Mouse (Mus musculus): ENCODE measurements around the gene Id1. TPM values are rescaled to one million over a fixed set of nuclear protein-coding genes. Genes with fewer than 3 reads are reported as not detected.

Gene Id1
- 2.8 TPM for total RNA-seq (2023)

DNA sequence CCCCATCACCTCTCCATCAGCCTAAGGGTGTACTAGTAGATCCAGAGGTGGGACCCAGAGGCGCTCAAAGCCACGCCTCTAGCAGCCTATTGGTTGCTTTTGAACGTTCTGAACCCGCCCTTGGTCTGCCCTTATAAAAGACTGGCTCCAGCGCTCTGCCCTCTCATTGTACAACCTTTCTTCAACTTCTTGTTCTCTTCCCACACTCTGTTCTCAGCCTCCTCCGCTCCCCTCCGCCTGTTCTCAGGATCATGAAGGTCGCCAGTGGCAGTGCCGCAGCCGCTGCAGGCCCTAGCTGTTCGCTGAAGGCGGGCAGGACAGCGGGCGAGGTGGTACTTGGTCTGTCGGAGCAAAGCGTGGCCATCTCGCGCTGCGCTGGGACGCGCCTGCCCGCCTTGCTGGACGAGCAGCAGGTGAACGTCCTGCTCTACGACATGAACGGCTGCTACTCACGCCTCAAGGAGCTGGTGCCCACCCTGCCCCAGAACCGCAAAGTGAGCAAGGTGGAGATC is at the start of gene Id1:
Id1 (plus strand) TSS at position 162 of the 512 bp plus-strand sequence.

DNA sequence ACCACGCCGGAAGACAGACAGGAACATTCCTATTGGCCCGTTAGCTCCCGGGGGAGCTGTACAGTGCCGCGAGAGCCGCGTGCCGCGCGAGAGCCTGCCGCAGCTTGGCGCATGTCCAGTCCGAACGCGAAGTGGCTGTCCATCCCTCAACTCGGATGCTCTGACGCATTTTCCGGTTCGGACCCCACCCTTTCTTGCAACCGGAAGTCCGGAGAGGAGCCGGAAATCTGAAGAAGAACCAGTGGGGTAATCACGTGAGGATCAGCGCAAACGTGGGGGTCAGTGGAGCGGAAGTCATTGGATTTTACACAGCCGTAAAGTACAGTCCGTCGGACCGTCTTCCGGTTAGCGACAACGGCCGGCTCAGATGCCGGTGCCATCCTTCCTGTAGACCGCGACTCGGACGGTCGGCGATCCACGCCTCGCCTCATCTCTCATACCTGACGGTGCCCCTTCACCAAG is 49.2 kb upstream of the Id1 start, which contains the start of gene Mcts2:
Mcts2 (plus strand) TSS at position 230 of the 462 bp plus-strand sequence.

DNA sequence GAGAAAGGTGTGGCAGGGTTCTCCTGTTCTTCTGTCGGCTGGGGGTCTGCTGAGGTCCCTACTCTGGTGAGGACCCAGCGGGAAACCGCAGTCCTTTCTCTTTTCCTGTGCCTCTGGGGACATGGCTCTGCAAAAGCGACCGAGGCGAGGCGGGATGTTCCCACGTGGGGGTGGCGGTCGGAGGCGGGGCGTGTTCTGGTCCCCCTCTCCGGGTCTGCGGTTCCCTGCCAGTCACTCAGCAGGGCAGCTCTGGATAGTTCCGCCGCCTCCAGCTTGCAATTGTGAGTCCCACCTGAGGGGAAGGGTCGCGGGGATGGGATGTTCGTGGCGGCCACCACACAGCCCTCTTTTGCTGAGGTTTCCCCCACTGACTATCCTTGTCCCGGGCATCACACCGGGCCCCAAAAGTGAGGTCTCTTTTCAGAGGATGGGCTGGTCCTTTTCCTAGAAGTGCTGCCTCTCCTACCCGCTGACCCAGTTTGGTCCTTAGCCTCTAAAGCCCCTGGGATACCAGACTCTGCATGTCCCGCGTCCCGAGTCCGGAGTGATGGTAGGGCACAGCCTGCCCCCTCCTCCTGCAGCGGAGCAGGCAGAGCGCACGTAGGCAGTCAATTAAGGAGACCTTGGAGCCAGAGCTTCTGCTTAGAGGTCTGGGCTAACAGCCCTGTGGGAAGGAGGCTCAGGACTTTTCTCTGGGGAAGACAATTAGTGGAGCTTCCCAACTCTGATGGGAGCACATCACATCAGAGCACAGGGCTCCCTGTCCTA is 18.1 kb downstream of the Id1 start, which contains the start of gene Cox4i2:
Cox4i2 (plus strand) TSS at position 230 of the 768 bp plus-strand sequence.

Other genes starting within 250 kb of the Id1 start
- not detected for gene Defb22, start 246.1 kb upstream of the Id1 start, total RNA-seq (2023)
- not detected for gene Defb26, start 224.6 kb upstream of the Id1 start, total RNA-seq (2023)
- gene Defb28, start 218.0 kb upstream of the Id1 start, total RNA-seq (2023): not detected
- not detected for gene Defb29, start 196.2 kb upstream of the Id1 start, total RNA-seq (2023)
- gene Gm17416, start 166.9 kb upstream of the Id1 start, total RNA-seq (2023): not detected
- not detected for gene Defb21, start 163.5 kb upstream of the Id1 start, total RNA-seq (2023)
- gene Defb19, start 155.9 kb upstream of the Id1 start, total RNA-seq (2023): not detected
- not detected for gene Defb45, start 136.9 kb upstream of the Id1 start, total RNA-seq (2023)
- not detected for gene Defb36, start 131.9 kb upstream of the Id1 start, total RNA-seq (2023)
- gene Defb25, start 113.2 kb upstream of the Id1 start, total RNA-seq (2023): not detected
- gene Rem1, start 109.3 kb upstream of the Id1 start, total RNA-seq (2023): not detected
- 151 TPM for gene H13, start 66.8 kb upstream of the Id1 start, total RNA-seq (2023)
- 28.4 TPM for gene Mcts2, start 49.2 kb upstream of the Id1 start, total RNA-seq (2023)
- not detected for gene Cox4i2, start 17.9 kb downstream of the Id1 start, total RNA-seq (2023)
- gene Bcl2l1, start 95.5 kb downstream of the Id1 start, total RNA-seq (2023): 22.7 TPM
- gene Tpx2, start 111.7 kb downstream of the Id1 start, total RNA-seq (2023): 0.30 TPM
- not detected for gene Mylk2, start 175.1 kb downstream of the Id1 start, total RNA-seq (2023)
- not detected for gene Foxs1, start 197.0 kb downstream of the Id1 start, total RNA-seq (2023)
- gene Dusp15, start 215.4 kb downstream of the Id1 start, total RNA-seq (2023): not detected
- not detected for gene Ttll9, start 226.2 kb downstream of the Id1 start, total RNA-seq (2023)